Mouse (Mus musculus): ENCODE measurements around the gene Wdfy2.

DNA sequence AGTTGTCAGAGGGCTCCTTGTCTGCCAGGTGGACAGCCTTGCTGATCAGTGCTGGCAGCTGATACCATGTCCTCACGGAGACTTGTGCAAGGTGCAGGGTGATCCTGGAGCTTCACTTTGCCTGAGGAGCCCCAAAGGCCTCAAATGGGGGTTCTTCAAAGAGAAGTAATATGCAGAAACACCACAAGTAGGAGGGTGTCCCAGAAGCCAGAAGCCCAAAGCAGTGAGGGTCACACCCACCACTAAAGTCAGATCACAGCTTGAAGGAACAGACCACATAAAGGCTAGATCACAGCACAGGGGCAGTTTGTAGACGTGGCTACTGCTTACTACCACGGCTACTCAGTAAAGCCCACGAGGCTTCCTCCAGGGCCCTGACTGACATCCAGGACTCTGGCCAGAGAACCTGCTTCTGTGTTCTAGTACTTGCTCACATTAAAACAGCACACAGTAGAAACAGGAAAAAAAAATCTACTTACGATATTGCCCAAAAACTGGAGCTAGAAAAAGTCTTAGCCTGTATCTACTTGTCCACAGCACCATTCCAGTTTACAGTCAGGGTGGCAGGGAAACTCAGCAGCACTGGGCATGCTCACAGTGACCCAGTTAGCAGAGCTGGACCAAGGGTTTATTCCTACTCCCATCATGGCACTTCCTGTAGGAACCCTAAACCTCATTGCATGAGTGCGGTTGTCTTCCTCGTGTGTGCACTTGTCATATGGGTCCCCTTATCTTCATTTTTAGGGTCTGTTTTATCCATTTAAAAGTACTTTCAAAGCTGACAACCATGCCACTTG is 41.4 kb downstream of the Wdfy2 start:
- TF ChIP-seq POLR2A (IDR thresholded peaks at IDR 0.05; ENCODE audit: insufficient read length, low read depth) = no peak
- TF ChIP-seq SRF (IDR thresholded peaks at IDR 0.05; ENCODE audit: control insufficient read depth, insufficient read length, low read depth) = no peak
- no peak for TF ChIP-seq POLR2AphosphoS2 (IDR thresholded peaks at IDR 0.05; ENCODE audit: insufficient read length, low read depth)
- TF ChIP-seq TCF12 (IDR thresholded peaks at IDR 0.05; ENCODE audit: insufficient read depth, poor library complexity, severe bottlenecking) = no peak
- no peak for TF ChIP-seq MYOG (IDR thresholded peaks at IDR 0.05; ENCODE audit: control insufficient read depth in 1 of 3, insufficient read depth in 1 of 3, insufficient read length in 2 of 3, low read depth in 2 of 3)
- TF ChIP-seq MAX (IDR thresholded peaks at IDR 0.05; ENCODE audit: low read depth) = no peak

All from myocyte (in vitro differentiated cells).